Mouse (Mus musculus): ENCODE results near the gene Jup. TPM values are rescaled to one million over a fixed set of nuclear protein-coding genes. Genes with fewer than 3 reads are reported as not detected.

The Jup gene
- polyA plus RNA-seq, 1 experiment from 2014 or later = 73.6 TPM

GRCm38 (mm10) chr11:100319492-100320171 lies 77.9 kb downstream of the Jup start, which contains the start of gene Eif1:
TSS of gene Eif1 (plus strand) at chr11:100319885.
- peak; percentile 92 for ATAC-seq (ENCODE audit: low FRiP score, low read depth)
- no peaks in the 10 kb centered on the region for H3K9me3 ChIP-seq
- 2% methylated on average over 51 of the region's 58 CpGs for WGBS

More at GRCm38 (mm10) chr11:100319492-100320171, 77.9 kb downstream of the Jup start, which contains the start of gene Eif1:
- peak within 1 kb of the TSS; percentile 84 for H3K4me2 ChIP-seq (replicated peaks)
- peaks cover 20% of the 10 kb centered on the region for H3K36me3 ChIP-seq
- H3K4me1 ChIP-seq = peaks cover 8% of the 10 kb centered on the region
- H3K9ac ChIP-seq = peak within 1 kb of the TSS; percentile 94
- no peaks in the 10 kb centered on the region for H3K27me3 ChIP-seq
- peak within 1 kb of the TSS; percentile 98 for H3K27ac ChIP-seq
- H3K4me3 ChIP-seq = peak within 1 kb of the TSS; percentile 71

Small RNAs within 50 kb of the gene (microRNA-seq; reads per million reads assigned to microRNA genes)
- gene Gm27374 = not detected

Other genes with a start within 250 kb of the Jup start
- 18.6 and 21.8 TPM in 2 replicates for gene Krt19, start 249.1 kb downstream of the Jup start, polyA plus RNA-seq (2015; fragmentation: Nextera tagmentation; extraction: Ambion mirVana)
- not detected in 2 replicates for gene Krt9, start 204.5 kb downstream of the Jup start, polyA plus RNA-seq (2015; fragmentation: Nextera tagmentation; extraction: Ambion mirVana)
- gene Krt14, start 190.2 kb downstream of the Jup start, polyA plus RNA-seq (2015; fragmentation: Nextera tagmentation; extraction: Ambion mirVana) = 275 and 306 TPM in 2 replicates
- 0.13 and 0.19 TPM in 2 replicates for gene Krt16, start 148.9 kb downstream of the Jup start, polyA plus RNA-seq (2015; fragmentation: Nextera tagmentation; extraction: Ambion mirVana)
- gene Krt17, start 136.7 kb downstream of the Jup start, polyA plus RNA-seq (2015; fragmentation: Nextera tagmentation; extraction: Ambion mirVana) = 43.9 and 52.1 TPM in 2 replicates
- gene Krt42, start 127.9 kb downstream of the Jup start, polyA plus RNA-seq (2015; fragmentation: Nextera tagmentation; extraction: Ambion mirVana) = not detected in 2 replicates
- gene Eif1, start 77.9 kb downstream of the Jup start, polyA plus RNA-seq (2015; fragmentation: Nextera tagmentation; extraction: Ambion mirVana) = 1,631 and 1,669 TPM in 2 replicates
- gene Gast, start 63.4 kb downstream of the Jup start, polyA plus RNA-seq (2015; fragmentation: Nextera tagmentation; extraction: Ambion mirVana) = not detected in 2 replicates
- gene Hap1, start 41.6 kb downstream of the Jup start, polyA plus RNA-seq (2015; fragmentation: Nextera tagmentation; extraction: Ambion mirVana) = 2.8 and 3.2 TPM in 2 replicates
- 77.1 and 81.9 TPM in 2 replicates for gene P3h4, start 17.1 kb upstream of the Jup start, polyA plus RNA-seq (2015; fragmentation: Nextera tagmentation; extraction: Ambion mirVana)
- gene Fkbp10, start 17.9 kb upstream of the Jup start, polyA plus RNA-seq (2015; fragmentation: Nextera tagmentation; extraction: Ambion mirVana) = 169 and 170 TPM in 2 replicates
- 176 and 181 TPM in 2 replicates for gene Nt5c3b, start 44.0 kb upstream of the Jup start, polyA plus RNA-seq (2015; fragmentation: Nextera tagmentation; extraction: Ambion mirVana)
- gene Klhl10, start 44.2 kb upstream of the Jup start, polyA plus RNA-seq (2015; fragmentation: Nextera tagmentation; extraction: Ambion mirVana) = 1.0 and 1.6 TPM in 2 replicates
- gene Klhl11, start 75.0 kb upstream of the Jup start, polyA plus RNA-seq (2015; fragmentation: Nextera tagmentation; extraction: Ambion mirVana) = 10.8 and 12.6 TPM in 2 replicates
- gene Acly, start 130.2 kb upstream of the Jup start, polyA plus RNA-seq (2015; fragmentation: Nextera tagmentation; extraction: Ambion mirVana) = 139 and 160 TPM in 2 replicates
- 0.61 and 0.69 TPM in 2 replicates for gene Ttc25, start 147.8 kb upstream of the Jup start, polyA plus RNA-seq (2015; fragmentation: Nextera tagmentation; extraction: Ambion mirVana)
- gene Cnp, start 177.1 kb upstream of the Jup start, polyA plus RNA-seq (2015; fragmentation: Nextera tagmentation; extraction: Ambion mirVana) = 31.7 and 33.2 TPM in 2 replicates
- gene Nkiras2, start 221.5 kb upstream of the Jup start, polyA plus RNA-seq (2015; fragmentation: Nextera tagmentation; extraction: Ambion mirVana) = 81.6 and 84.1 TPM in 2 replicates
- gene Dnajc7, start 222.4 kb upstream of the Jup start, polyA plus RNA-seq (2015; fragmentation: Nextera tagmentation; extraction: Ambion mirVana) = 280 and 283 TPM in 2 replicates

Measured in limb, embryonic 13.5 days (tissue).